Mouse (Mus musculus) G1E (cell line): ENCODE data around the gene Mtmr6.

Source experiments
- CTCF ChIP-seq: IDR thresholded peaks from 2 replicates; pipeline ENCODE4 v1.5.1; 2012; ENCODE audit warnings: low read depth, low read length, inconsistent platforms, mixed read lengths
- TAL1 ChIP-seq: conservative IDR thresholded peaks from 2 replicates; pipeline ENCODE4 v1.6.1; 2012; ENCODE audit warnings: low read depth, low read length, inconsistent platforms, mixed read lengths

GRCm38 (mm10) chr14:60238551-60238950 lies 26.5 kb upstream of the Mtmr6 start:
- TF ChIP-seq CTCF (no peak), TAL1 (no peak)
